Comparison of ENCODE assay signal across 35 mouse cellular contexts in the genomic region with DNA sequence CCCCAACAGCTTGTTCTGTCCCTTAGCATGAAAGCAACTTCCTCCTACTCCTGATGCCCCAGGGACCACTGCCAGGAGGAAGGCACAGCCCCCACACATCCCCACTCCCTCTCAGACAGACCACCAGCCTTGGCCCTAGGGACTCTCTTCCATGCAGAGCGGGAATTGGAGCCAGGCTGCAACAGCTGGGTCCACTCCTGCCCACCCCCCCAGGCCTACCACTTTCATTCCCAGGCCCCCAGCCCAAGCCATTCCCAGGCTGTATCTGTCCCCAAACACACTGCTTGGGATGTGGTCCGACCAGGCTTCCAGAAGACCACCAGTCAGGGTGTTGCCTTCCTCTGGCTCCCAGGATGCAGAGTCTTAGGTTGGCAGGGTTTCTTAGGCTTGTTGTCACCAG. TPM values are rescaled to one million over a fixed set of nuclear protein-coding genes. Genes with fewer than 3 reads are reported as not detected.
"Had no signal": no experiment of that assay in that cellular context is flagged by ENCODE, and none has a peak within 500 bp of the region (broad histone marks: within the 10 kb centered on the region; RNA-seq: fewer than 3 reads in every experiment).

No protein-coding gene starts in this region.

- H3K4me2 ChIP-seq: liver, embryonic 11.5 days; liver, embryonic 13.5 days; liver, embryonic 15.5 days; midbrain, embryonic 11.5 days; midbrain, embryonic 12.5 days; midbrain, embryonic 15.5 days had no signal

- H3K9ac ChIP-seq: limb, embryonic 12.5 days; limb, embryonic 13.5 days; limb, embryonic 15.5 days; liver, embryonic 12.5 days; liver, embryonic 13.5 days; liver, embryonic 14.5 days; liver, embryonic 15.5 days; liver, postnatal 0 days; lung, embryonic 15.5 days; midbrain, embryonic 12.5 days; midbrain, embryonic 13.5 days; midbrain, embryonic 15.5 days; neural tube, embryonic 12.5 days had no signal

- DNase-seq: left cerebral cortex, postnatal 4 days; liver; liver, embryonic 13.5 days; liver, postnatal 0 days; lung, adult 18-20 months; lung, adult 2 months; lung, postnatal 10 days; lung, postnatal 36 days; midbrain, embryonic 14.5 days had no signal

- H3K4me1 ChIP-seq: liver, embryonic 15.5 days; midbrain, embryonic 13.5 days; midbrain, embryonic 15.5 days had no signal

- H3K36me3 ChIP-seq: limb, embryonic 10.5 days; limb, embryonic 12.5 days; limb, embryonic 13.5 days; limb, embryonic 15.5 days; liver, embryonic 12.5 days; liver, embryonic 13.5 days; liver, embryonic 15.5 days; lung, embryonic 15.5 days; midbrain, embryonic 10.5 days; midbrain, embryonic 12.5 days; midbrain, embryonic 13.5 days; midbrain, embryonic 15.5 days; neural tube, embryonic 12.5 days had no signal

- H3K27ac ChIP-seq: left cerebral cortex, adult 2 months; limb, embryonic 10.5 days; limb, embryonic 12.5 days; limb, embryonic 13.5 days; limb, embryonic 15.5 days; liver, embryonic 12.5 days; liver, embryonic 13.5 days; liver, embryonic 14.5 days; liver, embryonic 15.5 days; lung, embryonic 15.5 days; macrophage; midbrain, embryonic 10.5 days; midbrain, embryonic 12.5 days; midbrain, embryonic 13.5 days; midbrain, embryonic 15.5 days; neural tube, embryonic 12.5 days had no signal

- ATAC-seq: liver, embryonic 12.5 days; liver, postnatal 0 days; lung, postnatal 0 days; midbrain, embryonic 13.5 days; midbrain, embryonic 15.5 days; midbrain, embryonic 16.5 days had no signal

- H3K9me3 ChIP-seq: limb, embryonic 10.5 days; limb, embryonic 12.5 days; limb, embryonic 13.5 days; limb, embryonic 15.5 days; liver, embryonic 12.5 days; liver, embryonic 13.5 days; liver, embryonic 15.5 days; lung, embryonic 15.5 days; megakaryocyte, embryonic 14.5 days; midbrain, embryonic 10.5 days; midbrain, embryonic 12.5 days; midbrain, embryonic 13.5 days; midbrain, embryonic 15.5 days; neural tube, embryonic 12.5 days had no signal

- H3K4me3 ChIP-seq: left cerebral cortex, adult 2 months; limb, embryonic 12.5 days; limb, embryonic 13.5 days; limb, embryonic 15.5 days; liver, embryonic 12.5 days; liver, embryonic 13.5 days; liver, embryonic 15.5 days; lung, embryonic 15.5 days; megakaryocyte, embryonic 14.5 days; midbrain, embryonic 12.5 days; midbrain, embryonic 13.5 days; midbrain, embryonic 15.5 days; myocyte; neural tube, embryonic 12.5 days had no signal

RNA-seq across cellular contexts. Expression of a gene that starts 13.1 kb away (rescaled TPM):
- total RNA-seq: liver, adult 2 months; monocyte, adult 5-6 weeks had no signal
- polyA plus RNA-seq: liver, adult 2 months had no signal

RNA-seq across cellular contexts. Expression of a gene that starts 17.1 kb away (rescaled TPM):
- total RNA-seq: liver, adult 2 months; megakaryocyte-erythroid progenitor cell, adult 5-6 weeks had no signal
- polyA plus RNA-seq: liver, adult 2 months; liver, embryonic 11.5 days; liver, postnatal 0 days; macrophage had no signal

RNA-seq across cellular contexts. Expression of a gene that starts 18.6 kb away (rescaled TPM):
- total RNA-seq: liver, adult 2 months; megakaryocyte progenitor cell, adult 5-6 weeks; megakaryocyte, adult 5-6 weeks; megakaryocyte-erythroid progenitor cell, adult 5-6 weeks; monocyte, adult 5-6 weeks had no signal
- polyA plus RNA-seq: liver, embryonic 12.5 days; liver, postnatal 0 days; macrophage had no signal
